Mouse (Mus musculus): Measurements from ENCODE around the gene Rhot2. TPM values are rescaled to one million over a fixed set of nuclear protein-coding genes. Genes with fewer than 3 reads are reported as not detected.
A peak's percentile ranks its signal among the peaks of the same experiment; 100 is the strongest.

Gene Rhot2
- 18.5 and 19.4 TPM in 2 replicates for polyA plus RNA-seq (2016; fragmentation: Nextera tagmentation; extraction: Ambion mirVana)

DNA sequence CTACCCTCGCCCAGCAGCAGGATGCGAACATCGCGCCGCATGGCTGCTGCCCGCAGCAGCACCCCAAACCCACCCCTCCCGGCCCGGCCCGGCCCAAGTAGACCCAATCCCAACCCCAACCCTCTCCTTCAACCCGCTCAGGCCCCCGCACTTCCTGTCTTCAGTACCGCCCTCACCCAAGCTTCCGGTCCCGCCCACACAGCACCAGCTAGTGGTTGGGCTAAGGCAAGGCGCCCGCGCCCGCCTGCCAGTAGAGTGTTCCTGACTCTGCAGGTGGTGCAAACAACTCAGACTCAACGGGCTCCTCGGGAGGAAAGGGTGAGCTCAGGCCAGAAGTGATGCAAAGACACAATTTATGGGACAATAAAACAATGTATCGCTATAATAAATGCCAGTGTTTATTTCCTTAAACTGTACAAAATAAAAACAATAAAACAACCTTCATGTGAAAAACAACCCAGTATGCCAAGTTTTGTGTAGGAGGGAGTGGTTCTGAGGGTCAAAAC is at the start of gene Rhot2:
Gene Rhot2, minus strand, starts transcription at position 456 of the 506 bp plus-strand sequence.
- H3K9ac ChIP-seq = peak within 1 kb of the TSS; percentile 88
- under 1% methylated on average over 21 of the region's 21 CpGs for WGBS
- peaks cover 62% of the 10 kb centered on the region for H3K36me3 ChIP-seq
- H3K27ac ChIP-seq = peak within 1 kb of the TSS; percentile 77
- peaks cover 17% of the 10 kb centered on the region for H3K4me1 ChIP-seq
- H3K9me3 ChIP-seq (replicated peaks) = no peaks in the 10 kb centered on the region
- H3K4me3 ChIP-seq = peak within 1 kb of the TSS; percentile 86
- H3K27me3 ChIP-seq = no peaks in the 10 kb centered on the region
- ATAC-seq (ENCODE audit: low FRiP score) = peak; percentile 90
- peak within 1 kb of the TSS; percentile 88 for H3K4me2 ChIP-seq (replicated peaks)

DNA sequence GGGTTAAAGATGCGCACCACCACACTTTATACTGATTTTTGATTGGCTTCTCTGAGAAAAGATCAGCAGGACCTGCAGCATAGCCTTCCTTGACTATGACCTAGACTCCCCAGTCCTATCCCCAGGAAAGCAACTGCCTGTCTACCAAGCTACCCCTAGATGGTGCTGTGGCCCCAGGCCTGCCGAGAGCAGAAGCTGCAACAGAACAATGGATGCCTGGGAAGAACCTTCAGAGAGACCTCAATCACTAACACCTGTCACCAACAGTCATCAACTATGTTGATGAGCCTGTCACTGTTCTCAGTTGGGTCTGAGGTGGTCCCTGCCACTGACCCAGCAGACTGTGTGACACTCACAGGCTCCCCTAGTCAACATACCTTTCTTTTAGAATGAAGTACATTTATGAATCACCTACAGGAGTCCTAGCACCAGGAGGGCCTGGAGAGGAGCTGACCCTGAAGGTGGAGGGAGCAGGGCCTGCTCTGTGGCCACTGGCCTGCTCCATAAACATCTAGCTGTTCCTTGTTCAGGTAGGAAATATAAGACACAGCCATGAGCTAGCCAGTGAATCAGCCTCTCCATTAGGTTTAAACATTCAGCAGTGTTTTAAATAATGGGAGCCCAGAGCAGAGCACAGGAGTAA is 49.4 kb upstream of the Rhot2 start:
- H3K4me1 ChIP-seq = peaks cover 9% of the 10 kb centered on the region; the same call in 1 of the 2 replicates
- 31% methylated on average over 2 of the region's 2 CpGs for WGBS
- peaks cover 6% of the 10 kb centered on the region for H3K36me3 ChIP-seq
- H3K4me2 ChIP-seq (replicated peaks) = no peak overlapping the region
- H3K27me3 ChIP-seq = no peaks in the 10 kb centered on the region
- H3K9me3 ChIP-seq (replicated peaks) = no peaks in the 10 kb centered on the region
- peak overlapping the region; percentile 58; the same call in 1 of the 2 replicates for H3K27ac ChIP-seq
- ATAC-seq (ENCODE audit: low FRiP score) = peak; percentile 85
- no peak overlapping the region for H3K9ac ChIP-seq
- H3K4me3 ChIP-seq = no peak overlapping the region

DNA sequence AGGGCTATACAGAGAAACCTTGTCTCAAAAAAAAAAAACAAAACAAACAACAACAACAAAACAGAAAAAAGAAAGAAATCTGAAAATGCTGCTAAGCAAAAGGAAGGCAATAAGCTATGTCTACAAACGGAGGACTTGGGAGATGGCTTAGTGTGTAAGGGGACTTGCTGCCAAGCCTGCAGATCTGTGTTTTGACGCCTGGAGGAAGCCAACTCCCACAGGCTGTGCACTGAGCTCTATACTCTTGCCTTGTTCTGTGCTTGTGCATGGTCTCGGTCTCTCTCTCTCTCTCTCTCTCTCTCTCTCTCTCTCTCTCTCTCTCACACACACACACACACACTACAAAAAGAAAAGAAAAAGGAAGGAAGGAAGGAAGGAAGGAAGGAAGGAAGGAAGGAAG is 44.2 kb upstream of the Rhot2 start:
- peaks cover 36% of the 10 kb centered on the region for H3K36me3 ChIP-seq
- 90% methylated on average over 3 of the region's 3 CpGs for WGBS
- no peak overlapping the region for H3K27ac ChIP-seq
- H3K4me2 ChIP-seq (replicated peaks) = no peak overlapping the region
- H3K9me3 ChIP-seq (replicated peaks) = no peaks in the 10 kb centered on the region
- no peak overlapping the region for H3K4me3 ChIP-seq
- no peaks in the 10 kb centered on the region for H3K4me1 ChIP-seq
- H3K27me3 ChIP-seq = no peaks in the 10 kb centered on the region
- H3K9ac ChIP-seq = no peak overlapping the region
- no peak for ATAC-seq (ENCODE audit: low FRiP score)

DNA sequence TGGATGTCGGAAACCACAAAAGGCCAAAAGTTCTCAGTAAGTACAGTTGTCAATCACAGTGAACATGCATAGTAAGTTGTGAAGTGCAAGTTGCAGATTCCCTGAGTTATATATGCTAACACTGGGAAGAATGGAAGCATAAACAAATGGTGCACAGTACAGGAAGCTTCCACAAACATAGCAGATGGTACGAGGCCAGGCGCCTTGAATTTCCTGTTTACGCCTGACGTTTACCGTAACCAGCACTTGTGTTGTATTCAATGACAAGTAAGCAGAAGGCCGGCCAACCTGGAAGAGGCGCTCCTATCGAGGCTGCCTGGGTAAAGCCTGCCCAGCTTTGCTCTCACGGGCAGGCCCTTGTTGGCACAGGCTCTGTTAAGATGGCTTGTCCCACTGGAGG is 42.8 kb upstream of the Rhot2 start:
- Histone ChIP-seq H3K9ac (no peak overlapping the region), H3K27me3 (no peaks in the 10 kb centered on the region), H3K9me3 (replicated peaks) (no peaks in the 10 kb centered on the region), H3K4me1 (0 out of 2 replicates have a peak, but pooled peaks cover under 1% of the 10 kb centered on the region), H3K4me3 (no peak overlapping the region), H3K36me3 (peaks cover 50% of the 10 kb centered on the region), H3K4me2 (replicated peaks) (no peak overlapping the region), H3K27ac (no peak overlapping the region)
- WGBS = 93% methylated on average over 10 of the region's 10 CpGs
- ATAC-seq (ENCODE audit: low FRiP score) = no peak

DNA sequence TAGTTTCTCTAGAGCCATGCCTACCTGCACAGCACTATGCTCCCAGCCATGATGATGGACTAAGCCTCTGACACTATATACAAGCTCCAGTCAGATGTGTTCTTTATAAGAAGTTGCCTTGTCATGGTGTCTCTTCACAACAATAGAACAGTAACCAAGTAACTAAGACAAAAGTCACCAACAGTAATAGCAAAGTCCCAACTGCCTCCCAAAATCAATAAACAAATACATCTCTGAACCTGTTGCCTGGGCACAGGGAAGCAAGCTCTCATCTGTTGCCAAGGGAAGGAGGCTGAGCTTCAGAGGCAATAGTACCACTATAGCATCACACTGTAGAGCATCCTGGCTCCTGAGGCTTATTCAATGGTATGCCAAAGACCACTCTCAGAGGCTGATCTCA is 42.2 kb upstream of the Rhot2 start:
- Histone ChIP-seq H3K36me3 (peaks cover 54% of the 10 kb centered on the region), H3K9me3 (replicated peaks) (no peaks in the 10 kb centered on the region), H3K4me1 (peaks cover 5% of the 10 kb centered on the region), H3K4me3 (no peak overlapping the region), H3K27me3 (no peaks in the 10 kb centered on the region), H3K9ac (no peak overlapping the region), H3K27ac (no peak overlapping the region), H3K4me2 (replicated peaks) (no peak overlapping the region)
- ATAC-seq (ENCODE audit: low FRiP score) = no peak

DNA sequence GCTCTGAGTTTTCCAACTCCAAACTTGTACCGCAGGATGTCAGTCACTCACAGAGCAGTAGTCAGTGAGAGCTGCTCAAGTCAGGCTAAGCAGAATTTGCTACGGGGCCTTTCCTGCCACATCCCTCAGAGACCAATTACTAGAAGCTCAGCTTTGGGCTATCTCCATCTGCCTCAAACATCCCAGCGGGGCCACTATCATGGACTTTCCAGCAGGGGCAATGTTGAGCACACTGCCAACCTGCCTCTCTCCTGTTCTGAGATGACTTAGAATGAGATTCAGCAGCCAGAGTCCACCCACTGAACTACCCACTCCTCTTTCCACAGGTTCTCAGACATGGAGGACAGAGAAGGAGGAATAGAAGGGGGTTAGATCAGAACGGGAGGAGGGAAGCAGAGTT is 41.0 kb upstream of the Rhot2 start:
- no peaks in the 10 kb centered on the region for H3K27me3 ChIP-seq
- no peak overlapping the region for H3K27ac ChIP-seq
- 61% methylated on average over 4 of the region's 4 CpGs for WGBS
- no peak overlapping the region for H3K4me3 ChIP-seq
- no peaks in the 10 kb centered on the region for H3K9me3 ChIP-seq (replicated peaks)
- no peak overlapping the region for H3K4me2 ChIP-seq (replicated peaks)
- peaks cover 56% of the 10 kb centered on the region for H3K36me3 ChIP-seq
- ATAC-seq (ENCODE audit: low FRiP score) = no peak
- peaks cover 17% of the 10 kb centered on the region for H3K4me1 ChIP-seq
- no peak overlapping the region for H3K9ac ChIP-seq

DNA sequence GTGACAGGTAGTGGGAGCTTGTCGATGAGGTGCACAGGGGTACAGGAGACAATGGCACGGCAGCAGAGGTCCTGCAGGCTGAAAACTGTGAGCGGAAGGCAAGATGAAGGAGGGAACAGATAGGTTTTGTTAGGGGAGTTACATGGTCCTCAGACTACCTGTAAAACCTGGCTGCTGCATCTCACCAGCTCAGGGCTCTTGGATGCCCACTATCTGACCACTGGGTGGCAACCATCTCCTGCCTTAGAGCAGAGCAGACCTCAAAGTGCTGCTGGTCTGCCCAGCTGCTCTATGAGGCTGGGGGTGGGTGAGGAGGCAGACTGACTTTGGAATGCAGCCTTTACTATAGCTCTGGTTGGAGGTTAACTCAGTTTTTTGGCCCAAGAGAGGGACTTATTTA is 39.2 kb upstream of the Rhot2 start:
- Histone ChIP-seq H3K27me3 (no peaks in the 10 kb centered on the region), H3K27ac (no peak overlapping the region), H3K4me3 (no peak overlapping the region), H3K4me1 (peaks cover 23% of the 10 kb centered on the region), H3K4me2 (replicated peaks) (no peak overlapping the region), H3K9ac (no peak overlapping the region), H3K9me3 (replicated peaks) (no peaks in the 10 kb centered on the region), H3K36me3 (peaks cover 52% of the 10 kb centered on the region)
- ATAC-seq (ENCODE audit: low FRiP score) = no peak
- WGBS = 96% methylated on average over 3 of the region's 3 CpGs

DNA sequence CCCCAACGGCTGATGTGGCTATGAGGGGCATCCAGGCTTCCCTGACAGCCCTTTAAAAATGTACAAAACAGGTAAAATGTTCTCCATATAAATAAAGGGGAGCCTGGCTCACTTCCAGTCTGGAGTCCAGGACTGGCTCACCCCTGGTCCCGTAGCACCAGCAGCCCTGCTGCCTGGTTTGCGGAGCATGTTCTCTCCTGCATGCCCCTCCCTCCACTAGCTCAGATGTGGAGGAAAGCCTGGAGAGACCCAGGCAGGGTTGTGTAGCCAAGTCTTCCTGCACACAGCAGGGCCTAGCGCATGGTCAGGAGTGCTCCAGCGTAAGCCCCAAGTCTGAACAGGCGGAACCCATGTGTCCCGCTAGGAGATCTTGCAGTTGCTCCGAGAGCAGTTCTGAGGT is 38.6 kb upstream of the Rhot2 start:
- Histone ChIP-seq H3K4me3 (no peak overlapping the region), H3K27me3 (no peaks in the 10 kb centered on the region), H3K4me2 (replicated peaks) (no peak overlapping the region), H3K27ac (no peak overlapping the region), H3K4me1 (peaks cover 23% of the 10 kb centered on the region), H3K9ac (no peak overlapping the region), H3K36me3 (peaks cover 53% of the 10 kb centered on the region), H3K9me3 (replicated peaks) (no peaks in the 10 kb centered on the region)
- ATAC-seq (ENCODE audit: low FRiP score) = no peak
- 80% methylated on average over 8 of the region's 8 CpGs for WGBS

DNA sequence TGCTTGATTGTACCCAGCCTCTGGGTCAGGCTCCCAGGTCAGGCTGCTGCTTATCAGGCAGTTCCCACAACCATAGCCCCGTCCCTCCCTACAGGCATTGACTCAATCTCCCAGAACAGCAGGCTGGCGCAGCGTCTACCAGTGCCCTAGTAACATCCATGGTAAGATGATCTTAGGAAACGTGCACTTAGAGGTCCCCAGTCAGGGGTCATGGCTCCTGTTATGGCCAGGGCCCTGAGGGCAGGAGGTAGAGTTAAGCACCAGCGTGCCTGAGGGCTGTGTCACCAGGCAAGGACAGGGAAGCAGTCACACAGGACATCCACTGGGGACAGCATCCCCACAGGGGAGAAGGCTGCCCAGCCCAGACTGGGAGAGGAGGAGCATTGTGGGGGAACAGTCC is 37.7 kb upstream of the Rhot2 start:
- no peaks in the 10 kb centered on the region for H3K27me3 ChIP-seq
- peaks cover 23% of the 10 kb centered on the region for H3K4me1 ChIP-seq
- no peak overlapping the region for H3K4me2 ChIP-seq (replicated peaks)
- ATAC-seq (ENCODE audit: low FRiP score) = no peak
- no peak overlapping the region for H3K27ac ChIP-seq
- H3K4me3 ChIP-seq = no peak overlapping the region
- H3K9ac ChIP-seq = no peak overlapping the region
- H3K36me3 ChIP-seq = peaks cover 51% of the 10 kb centered on the region
- H3K9me3 ChIP-seq (replicated peaks) = no peaks in the 10 kb centered on the region
- WGBS = 29% methylated on average over 5 of the region's 5 CpGs

DNA sequence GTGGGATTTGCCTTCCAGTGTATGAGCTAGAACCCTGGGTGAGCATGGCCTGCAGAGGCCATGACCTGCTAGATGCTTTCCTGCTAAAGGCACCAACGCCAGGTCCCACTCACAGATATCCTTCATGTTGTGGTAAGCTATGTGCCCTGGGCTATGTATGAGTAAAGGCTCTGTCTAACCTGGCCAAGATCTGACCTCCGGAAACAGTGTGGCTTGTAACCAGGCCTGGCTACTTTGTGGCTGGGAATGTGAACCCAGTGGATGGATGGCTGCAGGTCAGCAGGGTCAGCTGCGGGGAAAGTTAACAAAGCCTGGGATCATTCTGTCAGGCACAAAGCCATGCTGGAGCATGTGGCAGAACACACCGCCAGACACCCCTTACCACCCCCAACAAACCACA is 37.0 kb upstream of the Rhot2 start:
- Histone ChIP-seq H3K27ac (peak overlapping the region; percentile 80), H3K9me3 (replicated peaks) (no peaks in the 10 kb centered on the region), H3K4me2 (replicated peaks) (no peak overlapping the region), H3K4me3 (no peak overlapping the region), H3K36me3 (peaks cover 48% of the 10 kb centered on the region), H3K4me1 (peaks cover 28% of the 10 kb centered on the region), H3K27me3 (no peaks in the 10 kb centered on the region), H3K9ac (peak overlapping the region; percentile 51)
- no peak for ATAC-seq (ENCODE audit: low FRiP score)
- 14% methylated on average over 4 of the region's 4 CpGs for WGBS

DNA sequence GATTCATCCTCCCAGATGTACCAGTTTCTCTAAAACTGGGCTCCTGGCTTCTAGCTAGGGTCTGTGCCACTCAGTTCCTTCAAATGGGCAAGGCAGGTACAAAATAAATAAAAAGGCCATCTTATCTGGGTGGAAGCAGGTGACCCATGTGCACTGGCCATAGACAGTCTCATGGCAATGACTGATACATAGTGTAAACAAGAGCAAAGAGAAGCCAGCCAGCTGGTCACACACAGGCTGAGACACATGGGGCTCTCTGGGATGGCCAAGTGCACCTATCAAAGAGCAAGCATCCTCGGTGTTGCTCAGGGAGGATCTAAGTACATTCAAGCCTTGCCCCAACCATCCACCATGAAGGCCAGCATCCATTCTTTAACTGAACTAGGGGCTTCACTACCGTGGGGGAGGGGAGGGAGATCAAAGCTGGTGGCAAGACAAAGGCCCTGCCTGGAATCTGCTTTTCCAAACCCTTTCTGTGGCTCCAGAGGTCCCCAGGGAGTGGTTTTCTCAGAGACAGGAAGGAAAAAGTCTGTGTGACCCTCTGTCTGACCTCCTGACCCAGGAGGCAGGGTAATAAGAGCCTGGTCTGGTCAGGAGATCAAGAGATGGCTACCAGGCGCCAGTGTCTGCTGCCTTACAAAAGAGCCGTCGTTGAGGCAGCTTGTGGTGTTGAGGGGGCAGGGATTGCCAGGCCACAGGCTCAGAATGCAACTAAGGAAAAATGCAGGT is 36.4 kb upstream of the Rhot2 start:
- H3K27ac ChIP-seq = peak overlapping the region; percentile 80
- peaks cover 34% of the 10 kb centered on the region for H3K4me1 ChIP-seq
- no peaks in the 10 kb centered on the region for H3K9me3 ChIP-seq (replicated peaks)
- ATAC-seq (ENCODE audit: low FRiP score) = no peak
- H3K4me2 ChIP-seq (replicated peaks) = no peak overlapping the region
- peak overlapping the region; percentile 51 for H3K9ac ChIP-seq
- 3% methylated on average over 5 of the region's 5 CpGs for WGBS
- no peaks in the 10 kb centered on the region for H3K27me3 ChIP-seq
- peaks cover 48% of the 10 kb centered on the region for H3K36me3 ChIP-seq
- H3K4me3 ChIP-seq = no peak overlapping the region

DNA sequence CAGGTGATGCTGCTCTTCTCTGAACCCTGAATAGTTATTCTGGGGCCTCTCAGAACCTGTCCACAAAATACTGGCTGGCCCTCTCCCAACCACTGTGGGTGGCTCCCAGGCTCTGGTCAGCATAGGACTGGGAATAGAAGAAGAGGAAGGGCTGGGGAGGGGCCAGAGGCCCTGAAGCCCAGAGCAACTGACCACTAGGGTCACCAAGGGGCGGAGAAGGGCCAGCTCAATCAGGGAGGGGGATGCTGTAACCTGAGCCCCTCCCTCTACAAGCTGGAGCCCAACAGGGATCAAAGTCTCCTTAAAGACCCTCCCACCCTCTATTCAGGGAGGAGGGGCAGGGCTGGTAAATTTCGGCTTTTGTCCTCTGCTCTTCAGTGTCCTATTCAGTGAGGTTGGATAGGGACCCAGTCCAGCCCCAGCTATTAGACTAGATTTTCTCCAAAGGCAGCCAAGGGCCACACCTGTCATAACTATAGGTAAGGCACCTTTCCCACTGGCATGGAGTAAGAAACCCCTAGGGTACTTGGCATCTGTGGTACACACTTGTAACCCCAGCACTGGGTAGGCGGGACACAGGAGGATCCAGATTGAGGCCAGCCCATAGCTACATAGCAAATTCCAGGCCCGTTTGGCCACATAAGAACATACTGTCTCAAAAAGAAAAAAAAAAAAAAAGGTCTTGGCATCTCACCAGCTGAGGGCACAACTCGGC is 35.7 kb upstream of the Rhot2 start, which contains the start of gene Wfikkn1:
Gene Wfikkn1, minus strand, starts transcription at position 663 of the 715 bp plus-strand sequence.
- Histone ChIP-seq H3K4me1 (peaks cover 39% of the 10 kb centered on the region), H3K4me3 (no peak within 1 kb of the TSS), H3K27ac (peak within 1 kb of the TSS; percentile 80), H3K4me2 (replicated peaks) (no peak within 1 kb of the TSS), H3K36me3 (peaks cover 48% of the 10 kb centered on the region), H3K27me3 (no peaks in the 10 kb centered on the region), H3K9me3 (replicated peaks) (no peaks in the 10 kb centered on the region), H3K9ac (peak within 1 kb of the TSS; percentile 51)
- 26% methylated on average over 5 of the region's 5 CpGs for WGBS
- ATAC-seq (ENCODE audit: low FRiP score) = no peak
